Mouse (Mus musculus) CH12.LX (cell line): ENCODE data around the gene Grk3.

ENCODE experiments used
- BHLHE40 ChIP-seq: IDR thresholded peaks from 2 replicates; pipeline ENCODE4 v1.6.1; 2011; ENCODE audit warnings: mild to moderate bottlenecking, low read depth, low read length, improper control_type of control experiment
- E2F4 ChIP-seq: IDR thresholded peaks from 2 replicates; pipeline ENCODE4 v1.6.1; 2011; ENCODE audit warnings: low read depth, low read length, improper control_type of control experiment; ENCODE audit not compliant: insufficient replicate concordance
- GABPA ChIP-seq: IDR thresholded peaks from 2 replicates; pipeline ENCODE4 v1.6.1; 2012; ENCODE audit warnings: low read depth, low read length, improper control_type of control experiment, inconsistent platforms; ENCODE audit not compliant: insufficient replicate concordance
- SIN3A ChIP-seq: IDR thresholded peaks from 2 replicates; pipeline ENCODE4 v1.6.1; 2012; ENCODE audit warnings: low read length, improper control_type of control experiment, inconsistent platforms

GRCm38 (mm10) chr5:113054308-113054707 is 38.7 kb upstream of the Grk3 start:
- TF ChIP-seq SIN3A: no peak
- TF ChIP-seq E2F4: no peak
- no peak for TF ChIP-seq GABPA
- no peak for TF ChIP-seq BHLHE40
